Mouse (Mus musculus) embryonic facial prominence, embryonic 14.5 days (tissue): ENCODE results near the gene Ush2a. TPM values are rescaled to one million over a fixed set of nuclear protein-coding genes. Genes with fewer than 3 reads are reported as not detected.

Experiments
- ATAC-seq: fragments of 200-750 bp; cut with Nextera tagmentation; 2 replicates; pipeline ENCODE4 v1.8.0; 2017; ENCODE audit warnings: low read depth, moderate number of reproducible peaks, moderate TSS enrichment
- DNase-seq: peaks from one replicate; pipeline ENCODE4 v3.0.0-alpha.2; 2015; ENCODE audit warnings: low spot score
- H3K27ac ChIP-seq: fragments of 300-500 bp; sonication (generic); replicated peaks from 2 replicates; pipeline ENCODE4 v1.5.1; 2014; ENCODE audit warnings: low read depth, mild to moderate bottlenecking, low read length, moderate library complexity
- H3K27me3 ChIP-seq: fragments of 300-500 bp; sonication (generic); replicated peaks from 2 replicates; pipeline ENCODE4 v1.6.1; 2014; ENCODE audit warnings: low read length; ENCODE audit not compliant: control insufficient read depth, insufficient read depth
- H3K36me3 ChIP-seq: fragments of 300-500 bp; sonication (generic); 2 replicates; pipeline ENCODE4 v1.6.1; 2014; ENCODE audit warnings: low read length, mixed read lengths; ENCODE audit not compliant: control insufficient read depth, insufficient read depth
- H3K4me1 ChIP-seq: fragments of 300-500 bp; sonication (generic); 2 replicates; pipeline ENCODE4 v1.6.1; 2014; ENCODE audit warnings: antibody characterized with exemption, low read length; ENCODE audit not compliant: control insufficient read depth, insufficient read depth
- H3K4me2 ChIP-seq: fragments of 300-500 bp; sonication (generic); 2 replicates; pipeline ENCODE4 v1.6.1; 2014; ENCODE audit warnings: low read depth, mild to moderate bottlenecking, low read length, moderate library complexity, mixed read lengths
- H3K4me3 ChIP-seq: fragments of 300-500 bp; sonication (generic); 2 replicates; pipeline ENCODE4 v1.5.1; 2014; ENCODE audit warnings: low read depth, mild to moderate bottlenecking, low read length
- H3K9ac ChIP-seq: fragments of 300-500 bp; sonication (generic); 2 replicates; pipeline ENCODE4 v1.6.1; 2014; ENCODE audit warnings: low read depth, mild to moderate bottlenecking, low read length, moderate library complexity, mixed read lengths
- H3K9me3 ChIP-seq: fragments of 300-500 bp; sonication (generic); 2 replicates; pipeline ENCODE4 v1.6.1; 2016; ENCODE audit warnings: low read length; ENCODE audit not compliant: control insufficient read depth
- WGBS: fragments of 180-500 bp; shearing (Covaris S2); extraction: QIAGEN DNeasy Blood & Tissue Kit; methylation state at CpG from one replicate; pipeline ENCODE4 v1.1.7; 2014; 5-methylcytosine and 5-hydroxymethylcytosine counted together
- polyA plus RNA-seq: library from polyadenylated mRNA; unstranded; fragments of >200 nt; fragmentation: Nextera tagmentation; extraction: Ambion mirVana; gene quantifications from 2 replicates; pipeline ENCODE4 v1.2.1, GENCODE M21; 2014

Ush2a gene
- polyA plus RNA-seq, 1 experiment from 2014 or later = 0.25 TPM

DNA sequence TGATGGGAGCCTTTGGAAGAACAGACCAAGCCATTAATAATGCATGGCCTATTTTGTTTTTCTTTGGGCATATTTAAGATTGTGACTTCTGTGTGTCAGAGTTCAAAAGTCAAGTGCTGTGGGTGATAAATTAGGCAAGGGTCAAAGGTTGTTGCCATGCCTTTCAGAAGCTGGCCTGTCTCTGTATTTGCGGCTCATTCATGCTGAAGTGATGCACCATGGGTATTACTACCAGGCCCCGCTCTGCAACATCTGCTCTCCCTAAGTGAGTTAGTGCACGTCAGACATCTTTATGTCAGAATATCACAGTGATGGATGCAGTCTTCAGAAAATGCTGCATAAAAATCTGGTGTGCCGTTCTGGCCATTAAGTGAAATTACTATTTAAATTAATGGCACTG, 544.0 kb downstream of the Ush2a start:
- no peaks in the 10 kb centered on the region for H3K27me3 ChIP-seq
- ATAC-seq (no peak), DNase-seq (peak; percentile 11)
- no peaks in the 10 kb centered on the region for H3K4me1 ChIP-seq
- no peak overlapping the region for H3K27ac ChIP-seq
- no peaks in the 10 kb centered on the region for H3K36me3 ChIP-seq
- H3K9me3 ChIP-seq = no peaks in the 10 kb centered on the region
- 42% methylated on average over 4 of the region's 4 CpGs for WGBS
- no peak overlapping the region for H3K4me2 ChIP-seq
- no peak overlapping the region for H3K9ac ChIP-seq
- H3K4me3 ChIP-seq = no peak overlapping the region

GRCm38 (mm10) chr1:188810631-188811030, 548.8 kb downstream of the Ush2a start:
- no peak overlapping the region for H3K4me3 ChIP-seq
- H3K4me1 ChIP-seq = 0 out of 2 replicates have a peak, but pooled peaks cover 4% of the 10 kb centered on the region
- no peaks in the 10 kb centered on the region for H3K9me3 ChIP-seq
- no peak overlapping the region for H3K9ac ChIP-seq
- H3K4me2 ChIP-seq = no peak overlapping the region
- WGBS = 82% methylated on average over 9 of the region's 9 CpGs
- ATAC-seq = no peak
- H3K27ac ChIP-seq = no peak overlapping the region
- no peaks in the 10 kb centered on the region for H3K27me3 ChIP-seq
- DNase-seq = no peak
- no peaks in the 10 kb centered on the region for H3K36me3 ChIP-seq

- no peak overlapping the region for H3K4me2 ChIP-seq
- 65% methylated on average over 7 of the region's 7 CpGs for WGBS
- no peaks in the 10 kb centered on the region for H3K36me3 ChIP-seq
- no peak overlapping the region for H3K9ac ChIP-seq
- H3K9me3 ChIP-seq = no peaks in the 10 kb centered on the region
- no peak overlapping the region for H3K27ac ChIP-seq
- ATAC-seq (peak; percentile 62; the same call in 1 of the 2 replicates), DNase-seq (peak; percentile 81)
- no peaks in the 10 kb centered on the region for H3K27me3 ChIP-seq
- 0 out of 2 replicates have a peak, but pooled peaks cover 4% of the 10 kb centered on the region for H3K4me1 ChIP-seq
- no peak overlapping the region for H3K4me3 ChIP-seq
Observed at GRCm38 (mm10) chr1:188815072-188815471, 553.2 kb downstream of the Ush2a start.

GRCm38 (mm10) chr1:188824195-188824594, 562.4 kb downstream of the Ush2a start:
- ATAC-seq (no peak), DNase-seq (no peak)
- no peaks in the 10 kb centered on the region for H3K27me3 ChIP-seq
- 87% methylated on average over 2 of the region's 2 CpGs for WGBS
- H3K4me1 ChIP-seq = no peaks in the 10 kb centered on the region
- H3K9ac ChIP-seq = no peak overlapping the region
- H3K36me3 ChIP-seq = no peaks in the 10 kb centered on the region
- H3K4me2 ChIP-seq = no peak overlapping the region
- H3K27ac ChIP-seq = no peak overlapping the region
- no peaks in the 10 kb centered on the region for H3K9me3 ChIP-seq
- no peak overlapping the region for H3K4me3 ChIP-seq

DNA sequence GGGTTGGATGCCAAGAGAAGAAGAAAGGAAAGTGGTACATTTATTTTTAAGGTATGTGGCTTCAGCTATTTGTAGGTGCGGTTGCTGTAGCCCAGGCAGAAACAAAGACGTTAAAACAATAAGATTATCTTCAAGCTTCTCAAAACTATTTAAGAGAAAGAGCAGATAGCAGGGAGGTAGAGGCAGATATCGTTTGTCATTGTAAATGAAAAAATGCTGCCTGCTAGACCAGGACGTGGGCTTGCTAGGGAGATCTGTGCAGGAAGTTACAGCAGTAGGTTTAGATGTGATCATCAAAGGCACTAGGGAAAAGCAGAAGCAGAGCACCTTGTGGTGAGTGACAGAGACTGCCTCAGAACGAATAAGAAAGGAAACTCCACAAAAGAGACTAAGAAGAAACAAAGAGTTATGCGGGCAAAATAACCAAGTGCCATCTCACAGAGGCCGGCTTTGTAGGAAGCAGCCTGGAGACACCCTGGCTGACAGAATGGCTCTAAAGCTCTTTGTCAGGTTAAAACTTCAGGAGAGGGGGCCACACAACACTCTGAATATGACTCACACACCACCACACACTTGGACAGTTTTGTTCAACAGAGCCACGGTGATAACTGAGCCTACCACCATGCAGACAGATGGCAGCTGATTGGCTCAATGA, 563.2 kb downstream of the Ush2a start:
- ATAC-seq (no peak), DNase-seq (no peak)
- H3K36me3 ChIP-seq = no peaks in the 10 kb centered on the region
- WGBS = 80% methylated on average over 8 of the region's 8 CpGs
- H3K27me3 ChIP-seq = no peaks in the 10 kb centered on the region
- H3K9ac ChIP-seq = no peak overlapping the region
- no peaks in the 10 kb centered on the region for H3K4me1 ChIP-seq
- H3K4me2 ChIP-seq = no peak overlapping the region
- no peaks in the 10 kb centered on the region for H3K9me3 ChIP-seq
- no peak overlapping the region for H3K4me3 ChIP-seq
- H3K27ac ChIP-seq = no peak overlapping the region

GRCm38 (mm10) chr1:188830527-188831407, 568.9 kb downstream of the Ush2a start:
- H3K27me3 ChIP-seq = no peaks in the 10 kb centered on the region
- no peak overlapping the region for H3K27ac ChIP-seq
- no peak overlapping the region for H3K4me2 ChIP-seq
- no peak for DNase-seq
- 44% methylated on average over 11 of the region's 11 CpGs for WGBS
- ATAC-seq = no peak
- H3K9me3 ChIP-seq = no peaks in the 10 kb centered on the region
- H3K4me3 ChIP-seq = no peak overlapping the region
- no peak overlapping the region for H3K9ac ChIP-seq
- H3K4me1 ChIP-seq = peaks cover 6% of the 10 kb centered on the region
- no peaks in the 10 kb centered on the region for H3K36me3 ChIP-seq

DNA sequence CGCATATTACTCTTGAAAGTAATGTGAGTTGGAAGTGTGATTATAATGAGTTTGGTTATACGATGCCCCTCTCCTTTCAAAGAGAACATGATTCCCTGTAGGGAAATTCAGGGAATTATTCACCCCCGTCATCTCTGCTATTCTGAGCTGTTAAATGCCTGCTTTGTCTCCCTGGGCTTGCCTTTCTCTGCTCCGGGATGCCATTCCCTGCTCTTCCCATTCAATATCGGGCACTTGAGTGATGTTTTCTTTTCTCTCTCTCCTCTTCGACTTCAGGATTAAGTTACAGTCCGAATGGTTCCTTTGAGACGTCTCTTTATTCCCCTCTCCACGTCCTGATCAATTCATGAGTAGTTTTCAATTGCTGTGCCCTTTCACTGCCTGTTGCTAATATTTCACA, 572.1 kb downstream of the Ush2a start:
- DNase-seq (no peak), ATAC-seq (no peak)
- H3K4me1 ChIP-seq = peaks cover 6% of the 10 kb centered on the region
- no peaks in the 10 kb centered on the region for H3K27me3 ChIP-seq
- no peak overlapping the region for H3K4me3 ChIP-seq
- H3K9me3 ChIP-seq = no peaks in the 10 kb centered on the region
- no peak overlapping the region for H3K27ac ChIP-seq
- 12% methylated on average over 9 of the region's 9 CpGs for WGBS
- peak overlapping the region; percentile 14; the same call in 1 of the 2 replicates for H3K9ac ChIP-seq
- H3K36me3 ChIP-seq = no peaks in the 10 kb centered on the region
- H3K4me2 ChIP-seq = peak overlapping the region; percentile 15; the same call in 1 of the 2 replicates

DNA sequence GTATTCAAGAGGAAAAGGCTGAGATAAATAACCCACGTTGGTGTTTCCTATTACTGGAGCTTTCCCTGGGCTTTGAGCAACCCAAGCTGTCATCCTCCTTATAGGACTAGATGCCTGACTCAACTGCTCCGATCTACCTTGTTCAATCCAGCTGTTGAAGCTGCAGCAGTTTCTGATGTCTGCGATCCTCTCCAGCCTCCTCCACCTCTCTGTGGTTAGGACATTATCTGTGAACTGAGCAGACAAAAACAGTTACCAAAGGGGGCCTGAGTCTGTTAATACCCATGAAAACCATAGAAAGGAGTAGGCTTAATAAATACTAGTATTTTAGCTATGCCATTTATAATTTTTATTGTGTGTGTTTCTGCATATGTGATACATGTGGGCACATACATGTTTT, 572.9 kb downstream of the Ush2a start:
- ATAC-seq = no peak
- Histone ChIP-seq H3K4me1 (peaks cover 6% of the 10 kb centered on the region), H3K4me2 (no peak overlapping the region), H3K9me3 (no peaks in the 10 kb centered on the region), H3K27me3 (no peaks in the 10 kb centered on the region), H3K36me3 (no peaks in the 10 kb centered on the region), H3K27ac (no peak overlapping the region), H3K4me3 (no peak overlapping the region), H3K9ac (no peak overlapping the region)
- DNase-seq = no peak
- 68% methylated on average over 3 of the region's 3 CpGs for WGBS
